Mouse (Mus musculus): ENCODE data around the gene Mospd3.

- TF ChIP-seq CTCF (IDR thresholded peaks at IDR 0.05; ENCODE audit: extremely low read depth, insufficient read length, insufficient replicate concordance, low read depth, low read length), result no peak
- TF ChIP-seq POLR2A (IDR thresholded peaks at IDR 0.05; ENCODE audit: low read depth, low read length), result no peak
Measured at GRCm38 (mm10) chr5:137613076-137613475, 12.2 kb upstream of the Mospd3 start.

All from small intestine, adult 2 months (tissue).